Mouse (Mus musculus): Measurements from ENCODE around the gene Rbfox1. TPM values are rescaled to one million over a fixed set of nuclear protein-coding genes. Genes with fewer than 3 reads are reported as not detected.

Gene Rbfox1
- total and polyA plus RNA-seq, 3 experiments = 31.6 to 58.1 (median 52.9) TPM

GRCm38 (mm10) chr16:6853796-6854195 is 968.6 kb downstream of the Rbfox1 start:
- Histone ChIP-seq H3K79me2 (replicated peaks; ENCODE audit: control insufficient read depth, insufficient read depth, low read length) (no peaks in the 10 kb centered on the region), H3K27ac (no peak overlapping the region), H3K27me3 (ENCODE audit: control insufficient read depth, insufficient read depth, low read length) (no peaks in the 10 kb centered on the region), H3K36me3 (ENCODE audit: control insufficient read depth, insufficient read depth, low read length) (no peaks in the 10 kb centered on the region), H3K9ac (ENCODE audit: low read depth, low read length) (no peak overlapping the region), H3K4me1 (ENCODE audit: control insufficient read depth, insufficient read depth, low read length) (no peaks in the 10 kb centered on the region), H3K4me3 (no peak overlapping the region)
- intact Hi-C loops (cut with DNase I) = no loop called here
- 78% methylated on average over 2 of the region's 2 CpGs for WGBS
- DNase-seq = no peak
- TF ChIP-seq POLR2A (IDR thresholded peaks at IDR 0.05; ENCODE audit: insufficient read depth, low read depth, low read length) (no peak), CTCF (IDR thresholded peaks at IDR 0.05) (no peak), EP300 (IDR thresholded peaks at IDR 0.05; ENCODE audit: insufficient read depth, low read depth, low read length) (no peak)

GRCm38 (mm10) chr16:6861656-6862055 is 976.5 kb downstream of the Rbfox1 start:
- H3K27me3 ChIP-seq (ENCODE audit: control insufficient read depth, insufficient read depth, low read length) = no peaks in the 10 kb centered on the region
- no peak overlapping the region for H3K27ac ChIP-seq
- no peak overlapping the region for H3K9ac ChIP-seq (ENCODE audit: low read depth, low read length)
- H3K4me3 ChIP-seq = no peak overlapping the region
- H3K79me2 ChIP-seq (replicated peaks; ENCODE audit: control insufficient read depth, insufficient read depth, low read length) = no peaks in the 10 kb centered on the region
- 89% methylated on average over 2 of the region's 2 CpGs for WGBS
- H3K4me1 ChIP-seq (ENCODE audit: control insufficient read depth, insufficient read depth, low read length) = no peaks in the 10 kb centered on the region
- DNase-seq = no peak
- H3K36me3 ChIP-seq (ENCODE audit: control insufficient read depth, insufficient read depth, low read length) = no peaks in the 10 kb centered on the region
- intact Hi-C loops (cut with DNase I) = no loop called here
- TF ChIP-seq CTCF (IDR thresholded peaks at IDR 0.05) (no peak), POLR2A (IDR thresholded peaks at IDR 0.05; ENCODE audit: insufficient read depth, low read depth, low read length) (no peak), EP300 (IDR thresholded peaks at IDR 0.05; ENCODE audit: insufficient read depth, low read depth, low read length) (no peak)

DNA sequence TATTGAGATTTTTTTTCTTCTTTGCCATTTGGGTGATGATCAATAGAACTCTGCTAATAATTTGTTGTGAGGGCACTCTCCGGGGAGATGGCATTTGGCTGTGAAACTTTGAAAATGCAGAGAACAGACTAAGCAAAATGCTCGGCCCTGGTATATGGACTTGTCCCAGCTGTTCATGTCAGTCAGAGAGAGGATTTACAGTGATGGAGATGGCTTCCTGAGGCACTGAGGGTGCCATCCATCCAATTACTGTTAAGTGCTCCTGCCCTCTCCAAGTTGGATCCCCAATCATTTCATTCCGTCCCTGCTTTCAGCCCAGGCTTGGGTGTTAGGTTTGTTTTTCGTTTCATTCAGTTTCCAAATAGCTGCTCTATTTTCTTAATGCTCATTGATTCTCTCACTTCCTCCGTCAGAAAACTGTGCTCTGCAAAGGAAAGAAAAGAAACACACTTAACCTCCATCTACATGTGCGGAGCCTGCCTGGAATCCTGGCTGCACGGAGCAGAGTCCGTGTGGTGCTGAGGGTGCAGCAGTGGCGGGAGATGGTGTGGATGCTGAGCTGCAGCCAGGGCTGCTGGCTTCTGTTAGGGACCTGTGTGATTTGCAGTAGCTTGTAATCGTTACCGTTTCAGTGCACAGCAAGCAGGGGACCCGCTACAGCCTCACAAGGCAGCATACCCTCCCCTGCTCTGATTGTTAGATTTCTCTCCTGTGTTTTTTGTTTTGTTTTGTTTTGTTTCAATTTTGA is 997.7 kb downstream of the Rbfox1 start:
- H3K4me3 ChIP-seq = no peak overlapping the region
- no peaks in the 10 kb centered on the region for H3K79me2 ChIP-seq (replicated peaks; ENCODE audit: control insufficient read depth, insufficient read depth, low read length)
- WGBS = 57% methylated on average over 12 of the region's 12 CpGs
- no peak for DNase-seq
- no peak overlapping the region for H3K9ac ChIP-seq (ENCODE audit: low read depth, low read length)
- no peaks in the 10 kb centered on the region for H3K27me3 ChIP-seq (ENCODE audit: control insufficient read depth, insufficient read depth, low read length)
- no peak overlapping the region for H3K27ac ChIP-seq
- H3K36me3 ChIP-seq (ENCODE audit: control insufficient read depth, insufficient read depth, low read length) = no peaks in the 10 kb centered on the region
- TF ChIP-seq POLR2A (IDR thresholded peaks at IDR 0.05; ENCODE audit: insufficient read depth, low read depth, low read length) (no peak), CTCF (IDR thresholded peaks at IDR 0.05) (no peak), EP300 (IDR thresholded peaks at IDR 0.05; ENCODE audit: insufficient read depth, low read depth, low read length) (no peak)
- intact Hi-C loops (cut with DNase I) = no loop called here
- H3K4me1 ChIP-seq (ENCODE audit: control insufficient read depth, insufficient read depth, low read length) = no peaks in the 10 kb centered on the region

DNA sequence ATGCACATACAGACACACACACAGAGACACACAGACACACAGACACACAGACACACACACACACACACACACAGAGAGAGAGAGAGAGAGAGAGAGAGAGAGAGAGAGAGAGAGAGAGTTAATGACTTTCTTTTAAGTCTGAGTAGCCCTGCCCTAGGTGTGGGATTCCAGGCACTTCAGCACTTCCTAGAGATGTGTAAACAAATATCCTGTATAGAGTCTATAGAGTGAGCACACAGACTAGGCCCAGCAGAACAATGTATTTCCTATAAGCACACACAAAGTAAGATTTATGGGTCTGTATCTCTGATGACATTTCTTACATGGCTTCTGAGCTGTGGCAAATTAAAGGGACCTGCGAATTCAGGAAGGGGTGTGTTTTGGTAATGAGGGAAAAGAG is 998.6 kb downstream of the Rbfox1 start:
- DNase-seq = no peak
- no peaks in the 10 kb centered on the region for H3K79me2 ChIP-seq (replicated peaks; ENCODE audit: control insufficient read depth, insufficient read depth, low read length)
- H3K27me3 ChIP-seq (ENCODE audit: control insufficient read depth, insufficient read depth, low read length) = no peaks in the 10 kb centered on the region
- no peak overlapping the region for H3K4me3 ChIP-seq
- H3K36me3 ChIP-seq (ENCODE audit: control insufficient read depth, insufficient read depth, low read length) = no peaks in the 10 kb centered on the region
- no peak overlapping the region for H3K27ac ChIP-seq
- H3K4me1 ChIP-seq (ENCODE audit: control insufficient read depth, insufficient read depth, low read length) = no peaks in the 10 kb centered on the region
- TF ChIP-seq CTCF (IDR thresholded peaks at IDR 0.05) (no peak), EP300 (IDR thresholded peaks at IDR 0.05; ENCODE audit: insufficient read depth, low read depth, low read length) (no peak), POLR2A (IDR thresholded peaks at IDR 0.05; ENCODE audit: insufficient read depth, low read depth, low read length) (no peak)
- intact Hi-C loops (cut with DNase I) = no loop called here
- WGBS = 77% methylated on average over 1 of the region's 1 CpGs
- H3K9ac ChIP-seq (ENCODE audit: low read depth, low read length) = no peak overlapping the region

- intact Hi-C loops (cut with DNase I) = no loop called here
- no peak for DNase-seq
- Histone ChIP-seq H3K79me2 (replicated peaks; ENCODE audit: control insufficient read depth, insufficient read depth, low read length) (no peaks in the 10 kb centered on the region), H3K4me1 (ENCODE audit: control insufficient read depth, insufficient read depth, low read length) (no peaks in the 10 kb centered on the region), H3K36me3 (ENCODE audit: control insufficient read depth, insufficient read depth, low read length) (no peaks in the 10 kb centered on the region), H3K9ac (ENCODE audit: low read depth, low read length) (no peak overlapping the region), H3K27ac (no peak overlapping the region), H3K27me3 (ENCODE audit: control insufficient read depth, insufficient read depth, low read length) (no peaks in the 10 kb centered on the region), H3K4me3 (no peak overlapping the region)
- 84% methylated on average over 3 of the region's 3 CpGs for WGBS
- TF ChIP-seq EP300 (IDR thresholded peaks at IDR 0.05; ENCODE audit: insufficient read depth, low read depth, low read length) = no peak
- no peak for TF ChIP-seq CTCF (IDR thresholded peaks at IDR 0.05)
- TF ChIP-seq POLR2A (IDR thresholded peaks at IDR 0.05; ENCODE audit: insufficient read depth, low read depth, low read length) = no peak
These were observed 1000.5 kb downstream of the Rbfox1 start for GRCm38 (mm10) chr16:6885617-6886016.

GRCm38 (mm10) chr16:6889221-6889620 is 1004.1 kb downstream of the Rbfox1 start:
- no peaks in the 10 kb centered on the region for H3K79me2 ChIP-seq (replicated peaks; ENCODE audit: control insufficient read depth, insufficient read depth, low read length)
- no peak overlapping the region for H3K9ac ChIP-seq (ENCODE audit: low read depth, low read length)
- no peak overlapping the region for H3K27ac ChIP-seq
- intact Hi-C loops (cut with DNase I) = no loop called here
- no peaks in the 10 kb centered on the region for H3K27me3 ChIP-seq (ENCODE audit: control insufficient read depth, insufficient read depth, low read length)
- H3K4me3 ChIP-seq = no peak overlapping the region
- no peaks in the 10 kb centered on the region for H3K36me3 ChIP-seq (ENCODE audit: control insufficient read depth, insufficient read depth, low read length)
- TF ChIP-seq POLR2A (IDR thresholded peaks at IDR 0.05; ENCODE audit: insufficient read depth, low read depth, low read length) = no peak
- no peak for TF ChIP-seq EP300 (IDR thresholded peaks at IDR 0.05; ENCODE audit: insufficient read depth, low read depth, low read length)
- no peak for TF ChIP-seq CTCF (IDR thresholded peaks at IDR 0.05)
- DNase-seq = peak in 1 of 2 experiments; percentile 6
- H3K4me1 ChIP-seq (ENCODE audit: control insufficient read depth, insufficient read depth, low read length) = no peaks in the 10 kb centered on the region
- WGBS = 17% methylated on average over 4 of the region's 4 CpGs
